Comparison of ENCODE assay signal across 8 mouse cellular contexts in genomic region chr14:16328531-16328930, GRCm38 (mm10). TPM values are rescaled to one million over a fixed set of nuclear protein-coding genes. Genes with fewer than 3 reads are reported as not detected.
DNase-seq lines count a peak whose midpoint lies in the region; ATAC-seq lines count a peak whose summit lies in the region.

No protein-coding gene starts in this region.

- peak; percentile 49; the same call in 1 of the 2 replicates for ATAC-seq in cerebellum, adult (ENCODE audit: insufficient number of reproducible peaks, low FRiP score, low TSS enrichment)
- peak; percentile 85; the same call in 1 of the 2 replicates for ATAC-seq in heart, embryonic 14.5 days (ENCODE audit: insufficient number of reproducible peaks, insufficient read depth, low FRiP score, low read depth)
- ATAC-seq in neural tube, embryonic 13.5 days (ENCODE audit: low read depth), result 0 out of 2 replicates have a peak, but pooled peaks have one; percentile 61

- H3K27ac ChIP-seq in heart, embryonic 14.5 days (replicated peaks in 1 of 2; ENCODE audit: control insufficient read depth in 1 of 2, insufficient read depth in 1 of 2, low read depth in 2 of 2, low read length in 2 of 2), result peak overlapping the region; percentile 39 to 67
- H3K27ac ChIP-seq in neural tube, embryonic 13.5 days (replicated peaks), result no peak overlapping the region

- H3K9ac ChIP-seq in heart, embryonic 14.5 days (ENCODE audit: low read length), result peak overlapping the region; percentile 31; the same call in 1 of the 2 replicates
- no peak overlapping the region for H3K9ac ChIP-seq in neural tube, embryonic 13.5 days

- H3K4me1 ChIP-seq in heart, embryonic 14.5 days (ENCODE audit: control insufficient read depth in 2 of 2, insufficient read depth in 2 of 2, low read length in 2 of 2), result peaks cover 8 to 10% of the 10 kb centered on the region in 2 experiments
- H3K4me1 ChIP-seq in neural tube, embryonic 13.5 days (replicated peaks), result peaks cover 11% of the 10 kb centered on the region; the same call in 1 of the 2 replicates

- no peak for DNase-seq in cerebellum, adult 8-10 months
- DNase-seq in embryo, embryonic 11 days, result peak; percentile 84
- peak; percentile 83 for DNase-seq in kidney, postnatal 14 days
- DNase-seq in thymus, postnatal 36 days, result no peak
- DNase-seq in cerebellum, adult 11 months, result no peak

- H3K36me3 ChIP-seq in heart, embryonic 14.5 days (ENCODE audit: control insufficient read depth, insufficient read depth, low read length), result no peaks in the 10 kb centered on the region
- no peaks in the 10 kb centered on the region for H3K36me3 ChIP-seq in neural tube, embryonic 13.5 days

- H3K27me3 ChIP-seq in heart, embryonic 14.5 days (ENCODE audit: control insufficient read depth, insufficient read depth, low read length), result no peaks in the 10 kb centered on the region
- no peaks in the 10 kb centered on the region for H3K27me3 ChIP-seq in neural tube, embryonic 13.5 days

- H3K4me2 ChIP-seq in heart, embryonic 14.5 days (ENCODE audit: low read length), result no peak overlapping the region
- no peak overlapping the region for H3K4me2 ChIP-seq in neural tube, embryonic 13.5 days

- H3K9me3 ChIP-seq in heart, embryonic 14.5 days (ENCODE audit: control insufficient read depth, low read length), result no peaks in the 10 kb centered on the region
- H3K9me3 ChIP-seq in neural tube, embryonic 13.5 days, result no peaks in the 10 kb centered on the region

- WGBS in heart, embryonic 14.5 days, result 2% methylated on average over 2 of the region's 2 CpGs
- 11% methylated on average over 2 of the region's 2 CpGs for WGBS in neural tube, embryonic 13.5 days

- no peak overlapping the region for H3K4me3 ChIP-seq in heart, embryonic 14.5 days (ENCODE audit: control insufficient read depth in 1 of 2, insufficient read depth in 1 of 2, low read depth in 1 of 2, low read length in 2 of 2)
- H3K4me3 ChIP-seq in neural tube, embryonic 13.5 days, result no peak overlapping the region

RNA-seq across cellular contexts. Expression of gene Top2b, which starts 36.4 kb away (rescaled TPM):
- polyA plus RNA-seq in heart, embryonic 14.5 days (2014; fragmentation: Nextera tagmentation; extraction: Ambion mirVana), result 46.5 and 56.0 TPM in 2 replicates
- 84.7 and 90.6 TPM in 2 replicates for polyA plus RNA-seq in neural tube, embryonic 13.5 days (2015; fragmentation: Nextera tagmentation; extraction: Ambion mirVana)

Comparison
In these comparisons a context has a peak if more than half of its experiments do, and no peak if none do; other contexts are left out.
1. DNase-seq: peak in embryo, embryonic 11 days (single experiment) and kidney, postnatal 14 days (single experiment); none in cerebellum, adult 8-10 months (single experiment), thymus, postnatal 36 days (0 of 2) and cerebellum, adult 11 months (single experiment).
2. Peak in every context shown above with its lines, with median percentiles within 50 percentile points of each other: ATAC-seq.